Mouse (Mus musculus) limb, embryonic 10.5 days (tissue): ENCODE data around the gene Per1. TPM values are rescaled to one million over a fixed set of nuclear protein-coding genes. Genes with fewer than 3 reads are reported as not detected.

Experiments
- DNase-seq: peaks from one replicate; pipeline ENCODE4 v3.0.0-alpha.2; 2017; ENCODE audit warnings: low spot score
- H3K27ac ChIP-seq: fragments of 300-500 bp; sonication (generic); 2 replicates; pipeline ENCODE4 v1.5.1; 2016; ENCODE audit warnings: mild to moderate bottlenecking
- H3K27me3 ChIP-seq: fragments of 300-500 bp; sonication (generic); 2 replicates; pipeline ENCODE4 v1.6.1; 2016; ENCODE audit warnings: low read depth, mild to moderate bottlenecking; ENCODE audit not compliant: poor library complexity, severe bottlenecking
- H3K36me3 ChIP-seq: fragments of 300-500 bp; sonication (generic); 2 replicates; pipeline ENCODE4 v1.6.1; 2016; ENCODE audit warnings: mild to moderate bottlenecking, moderate library complexity
- H3K4me1 ChIP-seq: fragments of 300-500 bp; sonication (generic); 2 replicates; pipeline ENCODE4 v1.6.1; 2016
- H3K4me3 ChIP-seq: fragments of 300-500 bp; sonication (generic); 2 replicates; pipeline ENCODE4 v1.5.1; 2016; ENCODE audit warnings: mild to moderate bottlenecking, moderate library complexity
- H3K9me3 ChIP-seq: fragments of 300-500 bp; sonication (generic); replicated peaks from 2 replicates; pipeline ENCODE4 v1.6.1; 2016; ENCODE audit warnings: mild to moderate bottlenecking
- WGBS: fragments of 180-500 bp; shearing (Covaris S2); methylation state at CpG from one replicate; pipeline ENCODE4 v1.1.7; 2016; 5-methylcytosine and 5-hydroxymethylcytosine counted together
- polyA plus RNA-seq: library from polyadenylated mRNA; unstranded; fragments of >200 nt; fragmentation: Nextera tagmentation; extraction: Ambion mirVana; gene quantifications from 2 replicates; pipeline ENCODE4 v1.2.1, GENCODE M21; 2016

Per1 gene
- polyA plus RNA-seq, 1 experiment from 2014 or later: 10.3 TPM

DNA sequence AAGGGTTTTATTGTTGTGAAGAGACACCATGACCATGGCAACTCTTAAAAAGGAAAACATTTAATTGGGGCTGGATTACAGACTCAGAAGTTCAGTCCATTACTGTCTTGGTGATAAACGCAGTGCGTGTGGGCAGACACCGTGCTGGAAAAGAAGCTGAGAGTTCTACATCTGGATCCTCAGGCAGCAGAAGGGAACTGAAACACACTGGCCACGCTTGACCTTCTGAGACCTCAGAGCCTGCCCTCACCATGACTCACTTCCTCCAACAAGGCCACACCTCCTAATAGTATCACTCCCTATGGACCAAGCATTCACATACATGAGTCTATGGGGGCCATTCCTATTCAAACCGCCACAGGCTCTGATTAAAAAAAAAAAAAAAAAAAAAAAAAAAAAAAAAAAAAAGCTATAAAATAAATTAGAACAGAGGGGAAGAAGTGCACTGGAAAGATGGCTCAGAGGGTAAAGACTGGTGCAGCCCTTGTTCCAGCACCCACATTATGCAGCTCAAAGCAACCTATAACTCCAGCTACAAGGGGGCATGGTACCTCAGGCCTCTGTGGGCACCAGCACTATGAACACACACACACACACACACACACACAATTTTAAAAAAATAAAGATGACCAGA is 16.1 kb upstream of the Per1 start:
- Histone ChIP-seq H3K9me3 (no peaks in the 10 kb centered on the region), H3K4me1 (peaks cover 28% of the 10 kb centered on the region), H3K36me3 (no peaks in the 10 kb centered on the region), H3K4me3 (no peak overlapping the region), H3K27me3 (no peaks in the 10 kb centered on the region), H3K27ac (no peak overlapping the region)
- WGBS: 63% methylated on average over 5 of the region's 5 CpGs
- no peak for DNase-seq

DNA sequence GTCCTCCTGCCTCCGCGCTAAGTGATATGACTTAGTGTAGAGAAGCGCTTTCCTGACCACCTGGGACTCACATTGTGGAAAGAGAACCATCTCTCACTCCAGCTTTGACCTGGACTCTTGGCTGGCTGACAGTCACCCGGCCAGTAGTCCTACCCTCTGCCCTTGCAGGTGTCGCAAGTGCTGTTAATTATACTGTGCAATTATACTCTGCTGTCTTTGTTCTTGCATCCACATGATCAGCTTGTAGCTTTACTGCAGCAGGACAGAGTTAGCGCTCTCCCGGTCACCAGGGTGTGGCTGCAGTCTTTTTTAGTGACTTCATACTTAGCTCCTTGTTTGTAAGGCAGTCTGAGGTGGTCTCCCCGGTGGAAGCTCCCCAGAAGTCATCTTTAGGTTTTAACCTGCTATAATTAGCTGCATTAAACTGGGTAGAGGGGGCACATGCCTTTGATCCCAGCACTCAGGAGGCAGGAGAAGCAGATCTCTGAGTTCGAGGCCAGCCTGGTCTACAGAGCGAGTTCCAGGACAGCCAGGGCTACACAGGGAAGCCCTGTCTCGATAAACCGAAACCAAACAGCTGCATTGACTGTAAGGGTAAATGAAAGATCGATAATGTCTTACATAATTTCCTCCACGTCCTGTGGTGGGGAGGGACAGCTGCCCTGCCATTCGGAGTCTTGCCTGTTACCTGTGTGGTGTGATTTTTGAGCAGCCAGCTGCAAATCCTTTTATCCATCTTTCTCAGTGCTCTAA is 14.7 kb upstream of the Per1 start:
- DNase-seq: no peak
- 82% methylated on average over 15 of the region's 15 CpGs for WGBS
- Histone ChIP-seq H3K4me3 (no peak overlapping the region), H3K4me1 (peaks cover 19% of the 10 kb centered on the region), H3K27ac (no peak overlapping the region), H3K9me3 (no peaks in the 10 kb centered on the region), H3K27me3 (no peaks in the 10 kb centered on the region), H3K36me3 (no peaks in the 10 kb centered on the region)

DNA sequence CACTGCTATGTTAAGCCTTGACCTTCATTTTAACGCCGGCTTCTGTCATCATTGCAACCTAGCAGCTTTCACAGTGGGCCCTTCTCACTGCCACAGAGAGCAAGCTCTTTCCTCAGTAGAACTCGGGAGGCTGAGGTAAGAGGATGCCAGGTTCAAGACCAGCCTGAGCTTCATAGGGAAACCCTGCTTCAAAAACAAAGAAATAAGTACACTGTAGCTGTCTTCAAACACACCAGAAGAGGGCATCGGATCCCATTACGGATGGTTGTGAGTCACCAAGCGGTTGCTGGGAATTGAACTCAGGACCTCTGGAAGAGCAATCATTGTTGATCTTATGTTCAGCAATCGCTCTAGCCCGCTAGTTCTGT is 14.2 kb upstream of the Per1 start:
- Histone ChIP-seq H3K27ac (no peak overlapping the region), H3K9me3 (no peaks in the 10 kb centered on the region), H3K4me3 (no peak overlapping the region), H3K27me3 (no peaks in the 10 kb centered on the region), H3K36me3 (no peaks in the 10 kb centered on the region), H3K4me1 (peaks cover 19% of the 10 kb centered on the region)
- DNase-seq: no peak
- WGBS: 91% methylated on average over 8 of the region's 8 CpGs

DNA sequence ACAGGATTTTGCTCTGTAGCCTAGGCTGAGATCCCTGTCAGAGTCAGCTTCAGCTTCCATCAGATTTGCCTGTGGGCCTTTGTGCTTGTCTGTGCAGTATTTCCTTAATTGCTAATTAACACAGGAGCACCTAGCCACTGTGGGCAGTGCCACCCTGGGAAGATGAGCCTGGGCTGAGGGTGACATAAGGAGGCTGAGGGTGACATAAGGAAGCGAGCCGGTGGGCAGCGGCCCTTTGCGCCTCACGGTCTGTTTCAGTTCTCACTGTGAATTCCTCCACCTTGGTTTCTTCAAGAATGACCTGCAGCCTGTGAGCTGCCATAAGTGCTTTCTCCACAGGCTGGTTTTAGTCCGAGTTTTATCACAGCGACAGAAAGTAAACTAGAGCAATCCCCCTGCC is 13.4 kb upstream of the Per1 start:
- H3K4me1 ChIP-seq: peaks cover 23% of the 10 kb centered on the region
- H3K9me3 ChIP-seq: no peaks in the 10 kb centered on the region
- H3K4me3 ChIP-seq: no peak overlapping the region
- DNase-seq: no peak
- no peak overlapping the region for H3K27ac ChIP-seq
- WGBS: 88% methylated on average over 7 of the region's 7 CpGs
- H3K36me3 ChIP-seq: no peaks in the 10 kb centered on the region
- H3K27me3 ChIP-seq: no peaks in the 10 kb centered on the region

DNA sequence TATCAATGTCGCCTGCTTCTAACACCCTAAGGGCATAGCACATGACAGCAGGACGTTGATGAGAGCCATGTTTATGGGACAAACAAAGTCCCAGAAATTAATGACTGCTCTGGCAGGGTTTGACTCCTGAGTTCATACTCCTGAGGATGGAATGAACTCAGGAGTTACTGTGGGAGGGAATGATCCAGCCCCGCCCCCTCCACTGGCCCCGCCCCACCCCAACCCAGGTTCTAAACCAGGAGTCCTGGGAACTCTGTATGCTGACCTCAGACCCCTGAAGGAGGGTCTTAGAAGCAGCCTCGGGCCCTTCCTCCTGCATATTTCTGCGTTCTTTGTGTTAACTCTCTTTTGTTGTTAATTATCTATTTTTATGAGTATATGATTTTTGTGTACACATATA is 9.4 kb upstream of the Per1 start:
- Histone ChIP-seq H3K36me3 (peaks cover 13% of the 10 kb centered on the region), H3K9me3 (no peaks in the 10 kb centered on the region), H3K4me3 (no peak overlapping the region), H3K27me3 (no peaks in the 10 kb centered on the region), H3K4me1 (peaks cover 42% of the 10 kb centered on the region), H3K27ac (no peak overlapping the region)
- DNase-seq: no peak
- WGBS: 64% methylated on average over 6 of the region's 6 CpGs

DNA sequence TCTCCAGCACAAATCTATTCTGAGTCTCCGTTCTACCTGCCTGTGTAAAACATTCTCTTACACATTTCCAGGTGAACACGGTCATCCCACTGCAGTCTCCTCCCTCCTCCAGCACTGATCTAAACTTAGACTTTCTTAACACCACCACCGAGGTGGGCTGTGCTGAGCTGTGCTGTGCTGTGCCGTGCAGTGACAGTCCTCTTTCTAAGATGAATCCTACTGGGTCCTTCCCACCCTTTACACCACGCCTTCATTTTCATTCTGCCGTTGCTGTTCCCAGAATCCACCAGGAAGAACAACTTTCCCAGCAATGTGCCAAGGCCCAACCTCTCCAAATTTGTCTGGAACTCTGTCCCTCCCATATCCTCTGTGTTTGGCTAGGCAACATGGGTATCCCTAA is 8.6 kb upstream of the Per1 start:
- 61% methylated on average over 6 of the region's 6 CpGs for WGBS
- Histone ChIP-seq H3K36me3 (peaks cover 21% of the 10 kb centered on the region), H3K27me3 (no peaks in the 10 kb centered on the region), H3K9me3 (no peaks in the 10 kb centered on the region), H3K4me1 (peaks cover 42% of the 10 kb centered on the region), H3K4me3 (no peak overlapping the region), H3K27ac (peak overlapping the region; percentile 47; the same call in 1 of the 2 replicates)
- DNase-seq: no peak

DNA sequence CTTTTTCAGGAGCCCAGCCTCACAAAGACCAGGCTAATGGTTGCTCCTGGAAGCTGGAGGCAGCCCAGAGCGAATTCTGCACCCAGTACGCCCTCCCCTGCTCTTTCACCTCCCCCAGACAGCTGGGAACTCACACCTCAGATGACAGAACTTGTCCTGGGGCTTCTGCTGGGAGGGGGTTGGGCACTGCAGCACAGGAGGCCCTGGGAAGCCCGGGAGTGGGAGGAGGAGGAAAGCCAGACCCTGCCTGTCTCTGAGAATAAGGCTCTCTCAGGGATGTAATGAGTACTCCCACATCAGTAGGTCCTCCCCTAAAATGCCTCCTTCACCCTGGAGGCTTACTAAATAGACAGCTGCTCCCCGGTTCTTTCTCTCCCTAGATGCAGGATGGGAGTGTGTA is 7.9 kb upstream of the Per1 start:
- Histone ChIP-seq H3K27ac (peak overlapping the region; percentile 47; the same call in 1 of the 2 replicates), H3K27me3 (no peaks in the 10 kb centered on the region), H3K9me3 (no peaks in the 10 kb centered on the region), H3K36me3 (peaks cover 28% of the 10 kb centered on the region), H3K4me3 (peak overlapping the region; percentile 100; the same call in 1 of the 2 replicates), H3K4me1 (peaks cover 49% of the 10 kb centered on the region)
- no peak for DNase-seq
- WGBS: 23% methylated on average over 4 of the region's 4 CpGs

DNA sequence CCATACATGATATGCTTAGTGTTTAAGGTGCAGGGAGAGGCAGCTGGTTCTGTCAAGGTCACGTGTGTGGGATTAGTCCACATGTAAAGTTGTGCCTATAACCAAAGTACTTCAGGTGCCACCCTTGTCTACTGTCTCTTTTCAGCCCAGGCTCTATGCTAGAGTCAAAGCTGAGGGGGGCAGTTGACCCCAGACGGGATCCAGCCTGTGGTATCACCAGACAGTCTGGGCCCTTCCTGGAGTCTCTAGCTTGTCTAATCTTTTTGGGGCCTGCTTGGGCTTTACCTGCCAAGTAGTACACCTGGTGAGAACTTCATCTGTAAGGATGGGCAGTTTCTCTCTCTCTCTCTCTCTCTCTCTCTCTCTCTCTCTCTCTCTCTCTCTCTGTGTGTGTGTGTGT is 7.4 kb upstream of the Per1 start:
- H3K27me3 ChIP-seq: no peaks in the 10 kb centered on the region
- DNase-seq: no peak
- peak overlapping the region; percentile 100 for H3K27ac ChIP-seq
- WGBS: 69% methylated on average over 2 of the region's 2 CpGs
- H3K4me3 ChIP-seq: peak overlapping the region; percentile 100
- peaks cover 49% of the 10 kb centered on the region for H3K4me1 ChIP-seq
- H3K36me3 ChIP-seq: peaks cover 30% of the 10 kb centered on the region
- no peaks in the 10 kb centered on the region for H3K9me3 ChIP-seq

DNA sequence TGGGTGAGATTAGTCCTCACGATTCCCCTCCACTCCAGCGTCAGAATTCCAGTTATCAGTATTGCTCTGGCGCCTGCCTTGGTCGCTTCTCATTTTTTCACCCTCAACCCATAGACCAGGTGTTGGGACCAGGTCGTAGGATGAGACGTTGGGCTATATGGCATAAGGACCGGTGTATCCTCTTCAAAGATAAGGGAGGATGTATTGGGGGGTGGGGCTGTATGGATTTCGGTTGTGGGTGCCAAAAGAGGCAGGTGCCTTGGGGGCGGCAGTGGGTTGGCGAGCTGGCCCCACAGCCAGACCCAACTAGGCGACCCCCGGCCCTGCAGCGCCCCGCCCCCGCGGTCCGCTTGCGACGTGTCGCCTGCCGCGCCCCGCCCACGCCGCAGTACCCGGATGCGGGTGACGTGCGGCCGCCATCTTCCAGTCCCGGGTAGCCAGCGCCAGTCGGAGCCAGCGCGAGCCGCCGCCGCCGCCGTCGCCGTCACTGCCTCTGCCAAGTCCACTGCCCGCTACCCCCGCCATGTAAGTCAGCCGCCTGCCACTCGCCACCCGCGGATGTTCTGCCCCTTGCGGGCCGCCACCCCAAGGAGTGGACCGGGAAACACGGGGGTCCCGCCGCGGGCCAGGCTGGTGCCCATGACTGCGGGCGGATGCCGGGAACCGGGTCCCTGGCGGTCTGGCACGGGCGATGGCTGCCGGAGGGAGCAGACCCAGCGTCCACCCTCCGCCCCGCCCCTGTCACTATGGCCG is 6.7 kb upstream of the Per1 start, which contains the start of gene Vamp2:
TSS of gene Vamp2 (plus strand) at position 388 of the 753 bp plus-strand sequence.
- Histone ChIP-seq H3K4me3 (peak within 1 kb of the TSS; percentile 100), H3K27me3 (no peaks in the 10 kb centered on the region), H3K9me3 (no peaks in the 10 kb centered on the region), H3K27ac (peak within 1 kb of the TSS; percentile 100), H3K4me1 (peaks cover 49% of the 10 kb centered on the region), H3K36me3 (peaks cover 34% of the 10 kb centered on the region)
- peak; percentile 98 for DNase-seq
- under 1% methylated on average over 65 of the region's 67 CpGs for WGBS

DNA sequence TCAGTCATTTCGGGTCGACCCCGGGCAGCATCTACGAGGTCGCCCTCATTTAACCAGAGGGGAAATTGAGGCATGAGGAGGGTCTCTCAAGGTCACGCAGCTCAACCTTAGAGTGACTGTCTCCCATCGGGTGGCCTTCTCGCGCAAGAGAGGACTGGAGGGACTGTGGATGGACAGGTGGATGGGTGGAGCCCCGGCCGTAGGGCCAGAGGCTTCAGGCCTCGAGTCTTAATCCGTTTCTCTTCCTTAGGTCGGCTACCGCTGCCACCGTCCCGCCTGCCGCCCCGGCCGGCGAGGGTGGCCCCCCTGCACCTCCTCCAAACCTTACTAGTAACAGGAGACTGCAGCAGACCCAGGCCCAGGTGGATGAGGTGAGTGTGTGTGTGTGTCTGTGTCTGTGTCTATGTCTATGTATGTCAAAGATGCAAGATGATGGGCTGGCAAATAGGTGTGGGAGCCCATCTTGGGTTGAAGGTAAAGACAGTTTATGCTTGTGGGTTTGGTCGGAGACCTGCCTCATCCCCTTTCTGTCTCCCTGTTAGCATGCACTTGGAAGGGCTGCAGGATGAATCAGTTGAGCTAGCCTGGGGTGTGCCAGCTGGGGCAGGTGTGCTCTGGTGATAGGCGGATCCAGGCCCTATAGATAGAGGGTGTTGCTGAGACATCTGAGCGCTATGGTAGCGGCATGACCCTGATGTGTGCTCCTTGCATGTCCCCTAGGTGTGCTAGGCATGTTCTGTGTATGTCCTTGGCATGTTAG is 6.0 kb upstream of the Per1 start:
- Histone ChIP-seq H3K4me1 (peaks cover 51% of the 10 kb centered on the region), H3K27ac (peak overlapping the region; percentile 100), H3K36me3 (peaks cover 34% of the 10 kb centered on the region), H3K27me3 (no peaks in the 10 kb centered on the region), H3K9me3 (no peaks in the 10 kb centered on the region), H3K4me3 (peak overlapping the region; percentile 100)
- DNase-seq: no peak
- 12% methylated on average over 25 of the region's 25 CpGs for WGBS

DNA sequence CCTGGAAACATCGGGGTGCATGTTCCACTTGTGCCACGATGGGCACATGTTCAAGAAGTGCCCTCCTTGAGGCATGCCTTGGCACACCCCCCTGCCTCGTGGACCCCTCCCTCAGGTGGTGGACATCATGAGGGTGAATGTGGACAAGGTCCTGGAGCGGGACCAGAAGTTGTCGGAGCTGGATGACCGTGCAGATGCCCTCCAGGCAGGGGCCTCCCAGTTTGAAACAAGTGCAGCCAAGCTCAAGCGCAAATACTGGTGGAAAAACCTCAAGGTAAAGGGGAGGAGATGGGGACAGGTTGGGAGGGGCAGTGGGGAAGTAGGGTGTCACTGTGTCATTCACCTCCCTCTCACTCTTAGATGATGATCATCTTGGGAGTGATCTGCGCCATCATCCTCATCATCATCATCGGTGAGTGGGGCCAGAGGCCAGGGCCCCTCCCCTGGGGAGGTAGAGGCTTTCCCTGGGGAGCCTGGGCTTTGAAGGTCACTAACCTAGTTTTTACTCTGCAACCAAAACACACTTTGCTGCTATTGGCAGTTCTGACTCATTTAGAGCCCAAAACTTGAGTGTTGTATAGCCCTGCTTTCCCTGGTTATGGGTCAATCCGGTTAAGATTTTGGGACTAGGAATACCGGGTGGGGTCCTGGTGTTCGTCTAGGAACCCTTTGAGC is 5.3 kb upstream of the Per1 start:
- 88% methylated on average over 12 of the region's 12 CpGs for WGBS
- Histone ChIP-seq H3K4me1 (peaks cover 57% of the 10 kb centered on the region), H3K27me3 (no peaks in the 10 kb centered on the region), H3K36me3 (peaks cover 34% of the 10 kb centered on the region), H3K27ac (peak overlapping the region; percentile 100), H3K9me3 (no peaks in the 10 kb centered on the region), H3K4me3 (peak overlapping the region; percentile 100)
- DNase-seq: no peak

DNA sequence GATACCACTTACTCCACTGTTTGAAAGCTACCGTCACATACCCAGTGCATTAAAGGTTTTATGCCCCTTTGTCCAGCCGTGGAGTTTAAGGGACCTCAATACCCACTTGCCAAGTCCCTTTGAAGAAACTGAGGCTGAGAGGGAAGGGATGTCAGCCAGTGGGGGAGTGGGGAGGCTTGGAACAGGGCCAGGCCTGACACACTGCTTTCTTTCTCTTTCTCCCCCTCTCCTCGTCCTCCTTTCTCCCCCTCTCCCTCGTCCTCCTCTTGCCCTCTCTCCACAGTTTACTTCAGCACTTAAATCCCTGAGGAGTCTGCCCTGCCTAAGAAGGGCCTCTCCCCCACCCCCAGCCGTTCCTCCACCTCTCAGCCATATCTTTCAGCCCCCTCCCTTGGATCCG is 4.7 kb upstream of the Per1 start:
- peaks cover 58% of the 10 kb centered on the region for H3K4me1 ChIP-seq
- no peak for DNase-seq
- peaks cover 34% of the 10 kb centered on the region for H3K36me3 ChIP-seq
- no peak overlapping the region for H3K27ac ChIP-seq
- no peaks in the 10 kb centered on the region for H3K9me3 ChIP-seq
- WGBS: 81% methylated on average over 6 of the region's 6 CpGs
- H3K4me3 ChIP-seq: peak overlapping the region; percentile 100; the same call in 1 of the 2 replicates
- H3K27me3 ChIP-seq: no peaks in the 10 kb centered on the region
